11 mouse cellular contexts compared by ENCODE assay signal in genomic region chr2:26188517-26188916, GRCm38 (mm10). TPM values are rescaled to one million over a fixed set of nuclear protein-coding genes. Genes with fewer than 3 reads are reported as not detected.
A peak's percentile ranks its signal among the peaks of the same experiment; 100 is the strongest.
DNase-seq lines count a peak whose midpoint lies in the region; ATAC-seq lines count a peak whose summit lies in the region.
"Had no signal": no experiment of that assay in that cellular context is flagged by ENCODE, and none has a peak within 500 bp of the region (broad histone marks: within the 10 kb centered on the region; RNA-seq: fewer than 3 reads in every experiment).

No protein-coding gene starts in this region.

- peak; percentile 12 for DNase-seq in 3T3-L1 (ENCODE audit: low read depth, low spot score)
- DNase-seq in B cell, adult 2 months, result peak; percentile 16 to 26
- no peak for DNase-seq in c-Kit-positive CD71-positive TER-119-positive erythroid progenitor cells, embryonic 14.5 days (ENCODE audit: low spot score)
- DNase-seq in layer of hippocampus, postnatal 36 days, result no peak
- no peak for DNase-seq in forebrain, embryonic 10.5 days (ENCODE audit: extremely low spot score, low spot score)
- no peak for DNase-seq in gastrocnemius, postnatal 25 days

- peaks cover 64% of the 10 kb centered on the region for H3K27me3 ChIP-seq in forebrain, embryonic 10.5 days (ENCODE audit: poor library complexity, severe bottlenecking)

- H3K36me3 ChIP-seq in forebrain, embryonic 10.5 days (replicated peaks), result no peaks in the 10 kb centered on the region
- H3K36me3 ChIP-seq: hindbrain, embryonic 15.5 days had no signal

- 76% methylated on average over 5 of the region's 5 CpGs for WGBS in forebrain, embryonic 10.5 days

- peak; percentile 81 to 90 for ATAC-seq in hematopoietic stem cell, adult 5-6 weeks (replicated peaks in 1 of 2; ENCODE audit: insufficient read depth in 1 of 2, low FRiP score in 2 of 2, low TSS enrichment in 1 of 2, low read depth in 1 of 2, poor library complexity in 2 of 2, severe bottlenecking in 2 of 2)
- ATAC-seq in megakaryocyte progenitor cell, adult 5-6 weeks (replicated peaks; ENCODE audit: poor library complexity), result peak; percentile 92

- no peak overlapping the region for H3K27ac ChIP-seq in forebrain, embryonic 10.5 days
- H3K27ac ChIP-seq: hindbrain, embryonic 15.5 days had no signal

- H3K4me1 ChIP-seq in forebrain, embryonic 10.5 days, result no peaks in the 10 kb centered on the region
- H3K4me1 ChIP-seq: hindbrain, embryonic 15.5 days had no signal

- H3K9me3 ChIP-seq in forebrain, embryonic 10.5 days, result no peaks in the 10 kb centered on the region
- H3K9me3 ChIP-seq: hindbrain, embryonic 15.5 days had no signal

- no peak overlapping the region for H3K4me3 ChIP-seq in forebrain, embryonic 10.5 days
- H3K4me3 ChIP-seq: hindbrain, embryonic 15.5 days had no signal

RNA-seq across cellular contexts. Expression of gene Lhx3, which starts 19.6 kb away (rescaled TPM):
- not detected in 2 replicates for total RNA-seq in hematopoietic stem cell, adult 5-6 weeks (2017)
- total RNA-seq in megakaryocyte progenitor cell, adult 5-6 weeks (2015), result not detected in 2 replicates
- not detected in 2 replicates for total RNA-seq in megakaryocyte progenitor cell, adult 5-6 weeks (2017)
- total RNA-seq in layer of hippocampus, postnatal 36 days (2021), result not detected
- 0.22 and 0.29 TPM in 2 replicates for polyA plus RNA-seq in forebrain, embryonic 10.5 days (2016; fragmentation: Nextera tagmentation; extraction: Ambion mirVana)
- total RNA-seq in gastrocnemius, postnatal 25 days (2021), result not detected
- total RNA-seq: left cerebral cortex, postnatal 10 days had no signal
- polyA plus RNA-seq: spleen, adult 2 months had no signal

RNA-seq across cellular contexts. Expression of gene Qsox2, which starts 48.8 kb away (rescaled TPM):
- total RNA-seq in hematopoietic stem cell, adult 5-6 weeks (2017), result 6.9 and 7.3 TPM in 2 replicates
- total RNA-seq in megakaryocyte progenitor cell, adult 5-6 weeks (2015), result 6.9 and 10.3 TPM in 2 replicates
- total RNA-seq in megakaryocyte progenitor cell, adult 5-6 weeks (2017), result 5.3 and 5.9 TPM in 2 replicates
- total RNA-seq in layer of hippocampus, postnatal 36 days (2021), result 10 to 100 TPM; 25.6 to 26.2 TPM
- 19.8 and 21.1 TPM in 2 replicates for polyA plus RNA-seq in forebrain, embryonic 10.5 days (2016; fragmentation: Nextera tagmentation; extraction: Ambion mirVana)
- total RNA-seq in gastrocnemius, postnatal 25 days (2021), result 1 to 10 TPM; 3.1 to 4.0 TPM

Comparison
In these comparisons a context has a peak if more than half of its experiments do, and no peak if none do; other contexts are left out.
1. DNase-seq: peak in 3T3-L1 (single experiment) and B cell, adult 2 months (2 of 2); none in c-Kit-positive CD71-positive TER-119-positive erythroid progenitor cells, embryonic 14.5 days (single experiment), layer of hippocampus, postnatal 36 days (0 of 2), forebrain, embryonic 10.5 days (single experiment) and gastrocnemius, postnatal 25 days (single experiment).